Mouse (Mus musculus) left cerebral cortex, postnatal 4 days (tissue): ENCODE results near the gene Orai1. TPM values are rescaled to one million over a fixed set of nuclear protein-coding genes. Genes with fewer than 3 reads are reported as not detected.

ENCODE experiments used
- DNase-seq: peaks from one replicate; pipeline ENCODE4 v3.0.0-alpha.2; 2022
- intact Hi-C: fragments of 180-260 bp; cut with DNase I; formaldehyde crosslinking; loops from one replicate; pipeline ENCODE4 v1.15.1; 2025
- total RNA-seq, 2 experiments: library from RNA; stranded (reverse); gene quantifications; 2 replicates each; pipeline ENCODE4 v1.2.3; 2021

The Orai1 gene
- total RNA-seq, 2 experiments from 2014 or later, result 13.2 to 14.2 TPM

DNA sequence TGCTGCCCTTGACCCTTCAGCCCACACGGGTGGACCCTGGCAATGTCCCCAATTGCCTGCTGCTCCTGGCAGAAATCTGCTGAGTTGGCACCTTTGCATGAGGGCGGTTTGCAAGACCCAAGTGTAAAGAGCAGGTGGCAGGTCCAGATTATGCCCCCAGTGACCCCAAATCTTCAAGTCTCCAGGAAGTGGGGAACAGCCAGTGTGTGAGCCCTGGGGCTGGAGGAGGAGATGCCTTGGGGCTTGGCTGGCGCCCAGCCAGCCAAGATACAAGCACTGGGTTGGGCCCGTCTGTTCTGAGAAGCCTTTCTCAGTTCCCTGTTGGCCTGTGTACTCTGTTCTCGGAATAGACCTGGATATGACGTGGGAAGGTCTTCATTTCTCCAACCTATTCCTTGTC is 12.6 kb downstream of the Orai1 start:
- intact Hi-C loops, result no loop called here
- no peak for DNase-seq

DNA sequence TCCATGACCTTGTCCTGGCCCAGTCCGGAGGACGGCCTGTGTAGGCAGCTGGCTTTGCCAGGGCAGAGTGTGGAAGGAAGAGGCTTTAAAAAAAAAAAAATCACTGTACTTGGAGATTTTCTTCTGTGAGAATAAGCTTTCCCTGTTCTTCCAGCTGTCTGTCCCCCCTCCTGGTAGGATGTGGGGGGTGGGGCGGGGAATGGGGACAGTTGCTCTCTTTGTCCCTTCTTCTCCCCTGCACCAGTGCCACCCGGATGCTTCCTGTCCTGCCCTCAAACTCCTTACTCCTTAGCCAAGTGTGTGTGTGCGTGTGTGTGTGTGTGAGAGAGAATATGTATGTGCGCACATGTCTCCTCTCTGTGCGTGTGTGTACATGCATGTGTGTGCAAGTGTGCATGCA is 14.9 kb downstream of the Orai1 start:
- intact Hi-C loops, result no loop called here

DNA sequence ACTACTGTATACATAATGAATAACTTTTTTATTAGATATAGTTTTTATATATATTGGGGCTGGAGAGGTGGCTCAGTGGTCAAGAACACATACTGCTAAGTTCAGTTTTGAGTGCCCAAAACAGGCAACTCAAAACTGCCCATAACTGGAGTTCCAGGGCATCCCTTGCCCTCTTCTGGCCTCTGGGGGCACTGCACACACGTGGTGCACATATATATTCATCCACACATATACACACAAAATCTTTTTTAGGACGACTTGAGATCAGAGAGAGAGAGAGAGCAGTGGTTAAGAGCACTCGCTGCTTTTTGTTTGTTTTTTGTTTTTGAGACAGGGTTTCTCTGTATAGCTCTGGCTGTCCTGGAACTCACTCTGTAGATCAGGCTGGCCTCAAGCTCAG is 16.4 kb downstream of the Orai1 start:
- intact Hi-C loops, result no loop called here
- no peak for DNase-seq

More for the DNA sequence above, 14.9 kb downstream of the Orai1 start:
- no peak for DNase-seq

DNA sequence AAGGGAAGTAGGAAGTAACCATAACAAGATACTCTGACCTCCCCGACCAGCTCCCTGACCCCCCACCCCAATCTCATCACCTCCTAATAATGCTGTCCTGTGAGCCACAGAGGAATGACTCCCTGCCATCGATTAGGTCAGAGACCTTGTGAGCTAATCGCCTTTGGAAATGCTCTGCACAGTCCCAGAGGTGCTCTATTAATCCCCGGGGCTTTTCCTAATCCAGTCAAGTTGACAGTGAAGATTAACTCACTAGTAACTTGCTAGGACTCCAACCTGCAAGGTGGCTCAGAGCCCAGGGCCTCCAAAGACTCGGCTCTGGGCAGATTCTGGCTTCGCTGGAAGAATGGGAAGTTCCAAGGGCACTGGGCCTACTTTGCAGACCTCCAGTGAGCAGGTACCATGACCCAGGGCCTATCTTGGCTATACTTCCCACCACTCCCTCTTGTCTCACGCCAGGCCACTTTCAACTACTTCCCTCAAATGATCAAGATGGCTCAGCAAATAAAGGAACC is 18.8 kb downstream of the Orai1 start:
- intact Hi-C loops, result no loop called here
- no peak for DNase-seq

DNA sequence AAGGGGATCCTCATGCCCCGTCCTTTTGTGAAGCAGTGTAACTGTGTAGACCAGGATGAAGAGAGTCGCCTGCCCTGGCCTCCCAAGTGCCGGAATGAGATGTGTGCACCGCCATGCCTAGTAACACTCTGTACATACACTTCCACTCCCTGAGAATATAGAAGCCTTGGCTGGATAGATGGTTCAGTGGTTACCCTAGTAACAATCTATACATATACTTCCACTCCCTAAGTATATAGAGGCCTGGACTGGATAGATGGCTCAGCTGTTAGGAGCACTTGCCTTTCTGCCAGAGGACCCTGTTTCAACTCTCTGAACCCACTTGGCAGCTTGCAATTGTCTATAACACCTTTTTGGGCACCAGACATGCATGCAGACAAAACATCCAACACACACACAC is 20.2 kb downstream of the Orai1 start:
- intact Hi-C loops, result no loop called here
- no peak for DNase-seq

DNA sequence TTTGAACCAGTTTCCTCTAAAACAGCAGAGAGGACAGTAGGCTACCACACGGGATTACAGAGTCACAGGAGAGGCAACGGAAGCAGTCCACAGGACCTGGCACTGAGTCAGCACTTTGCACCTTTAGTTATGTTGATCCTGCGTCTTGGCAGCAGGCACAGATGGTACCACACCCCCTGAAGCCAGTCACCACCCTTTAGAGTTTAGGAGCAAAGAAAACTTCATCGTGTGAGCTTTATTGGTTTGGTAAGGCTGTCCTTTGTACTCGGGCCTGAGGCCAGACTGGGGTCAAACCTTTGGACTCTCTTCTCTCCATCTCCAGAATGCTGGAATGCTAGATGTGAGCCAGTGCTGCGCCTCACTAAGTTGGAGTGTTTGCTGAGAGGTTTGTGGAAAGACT is 20.7 kb downstream of the Orai1 start:
- intact Hi-C loops, result no loop called here
- DNase-seq, result no peak

DNA sequence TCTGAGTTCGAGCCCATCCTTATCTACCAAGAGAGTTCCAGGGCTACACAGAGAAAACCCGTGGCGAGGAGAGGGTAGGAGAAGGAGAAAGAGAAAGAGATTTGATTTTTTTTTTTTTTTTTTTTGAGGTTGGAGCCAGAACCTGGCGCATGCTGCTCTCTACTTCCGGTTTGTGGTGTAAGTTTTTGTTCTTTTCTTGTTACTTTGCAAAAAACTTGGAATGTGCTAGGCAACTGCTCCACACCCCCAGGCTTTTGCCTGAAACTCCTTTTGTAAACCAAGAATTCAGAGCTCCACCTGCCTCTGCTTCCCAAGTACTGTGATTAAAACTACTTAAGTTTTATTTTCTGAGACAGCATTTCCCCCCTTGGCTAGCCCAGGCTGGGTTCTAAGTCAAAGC is 23.2 kb downstream of the Orai1 start:
- intact Hi-C loops, result no loop called here
- DNase-seq, result no peak

DNA sequence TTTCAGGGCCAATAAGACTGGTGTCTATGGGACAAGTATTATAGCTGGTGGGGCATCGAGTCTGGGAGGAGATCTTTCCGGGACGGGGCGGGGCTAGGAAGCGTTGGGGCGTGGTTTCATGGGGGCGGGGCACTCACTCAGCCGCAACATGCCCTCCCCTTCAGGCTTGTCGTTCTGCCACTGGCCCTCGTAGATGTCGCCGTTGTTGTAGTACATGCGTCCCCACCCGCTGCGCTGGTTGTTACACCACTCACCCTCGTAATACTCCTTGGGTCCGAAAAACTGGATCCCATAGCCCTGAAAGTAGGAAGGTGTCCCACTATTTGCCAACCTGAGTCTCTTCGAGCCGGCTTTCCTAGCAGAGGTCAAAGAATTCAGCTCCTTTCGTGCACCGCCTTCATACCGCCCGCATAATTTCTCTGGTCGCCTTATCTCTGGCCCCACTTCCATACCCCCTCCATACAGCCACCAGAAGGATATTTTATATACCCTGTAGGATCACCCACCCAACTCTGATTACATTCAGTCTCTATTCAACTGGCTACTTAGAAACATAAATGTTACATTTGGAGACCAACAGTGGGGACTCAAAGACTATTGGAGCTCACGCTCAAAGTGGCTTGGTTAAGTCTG is 24.4 kb downstream of the Orai1 start:
- peak; percentile 48 for DNase-seq
- intact Hi-C loops, result no loop called here

DNA sequence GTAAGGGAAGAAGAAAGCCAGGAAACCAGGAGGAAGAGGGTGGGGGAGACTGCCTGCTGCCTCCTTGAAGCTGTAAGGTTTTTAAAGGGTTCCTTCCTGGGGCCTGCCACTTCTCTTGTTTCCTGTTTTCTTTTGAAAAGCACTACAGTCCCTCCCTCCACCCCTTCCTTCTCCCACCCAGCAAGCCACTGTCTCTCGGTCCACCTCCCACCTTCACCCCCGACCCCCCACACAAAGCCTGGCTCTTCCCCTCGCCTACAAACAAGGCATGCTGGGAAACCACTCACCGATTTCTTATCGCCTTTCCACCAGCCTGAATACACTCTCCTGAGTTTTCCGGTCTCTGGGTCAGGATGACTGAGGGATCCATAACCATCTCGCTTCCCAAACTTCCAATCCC is 25.9 kb downstream of the Orai1 start:
- DNase-seq, result no peak
- intact Hi-C loops, result loop anchor here (10.0 kb wide), 1 partner anchor 66 kb away; no protein-coding TSS in a partner anchor

DNA sequence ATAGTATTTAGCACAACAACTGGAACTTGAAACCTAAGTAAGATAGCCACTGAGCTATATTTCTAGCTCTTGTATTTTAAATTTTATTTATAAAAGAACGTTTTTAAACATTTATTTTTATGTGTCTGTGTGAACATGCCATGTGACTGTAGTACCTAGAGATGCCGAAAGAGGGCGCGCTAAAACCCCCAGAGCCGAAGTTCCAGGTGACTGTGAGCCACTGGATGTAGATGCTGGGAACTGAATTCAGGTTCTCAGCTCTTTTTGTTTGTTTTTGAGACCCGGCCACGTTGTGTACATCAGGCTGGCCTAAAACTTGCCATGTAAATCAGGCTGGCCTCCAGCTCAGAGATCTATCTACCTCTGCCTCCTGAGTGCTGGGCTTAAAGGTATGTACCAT is 29.0 kb downstream of the Orai1 start:
- peak; percentile 22 for DNase-seq
- intact Hi-C loops, result loop anchor here (10.0 kb wide), 1 partner anchor 69 kb away; no protein-coding TSS in a partner anchor

DNA sequence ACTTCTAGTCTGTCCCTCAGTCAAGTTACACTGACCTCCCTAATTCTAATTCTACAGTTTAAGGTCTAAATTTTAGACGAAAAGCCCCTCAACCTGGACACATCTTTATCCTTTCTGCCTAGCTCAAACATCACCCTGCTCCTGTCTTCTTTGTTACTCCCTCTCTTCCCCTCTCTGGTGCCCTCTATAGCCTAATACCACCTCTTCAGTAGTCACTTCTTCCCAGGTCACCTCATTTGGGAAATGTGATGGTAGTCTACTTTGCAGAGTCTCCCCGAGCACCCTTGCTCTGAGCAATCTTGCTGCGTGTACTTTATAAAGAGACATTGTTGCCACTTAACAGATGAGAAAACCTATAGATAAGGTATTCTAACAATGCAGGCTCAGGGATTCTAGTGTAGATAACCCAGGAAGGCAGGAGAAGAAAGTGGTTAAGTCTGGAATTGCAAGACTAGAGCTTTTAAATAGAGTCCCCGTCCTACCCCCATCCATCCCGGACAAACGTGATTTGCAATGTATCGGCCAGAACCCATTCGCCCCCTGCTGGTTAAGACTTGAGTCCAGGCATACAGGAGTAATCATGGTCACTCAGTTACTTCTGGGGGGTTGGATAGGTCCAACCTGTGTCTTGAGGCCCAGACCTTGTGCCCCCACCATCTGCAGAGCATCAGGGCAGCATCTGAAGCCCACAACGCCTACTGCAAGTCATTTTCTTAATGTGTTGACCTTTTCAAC is 30.9 kb downstream of the Orai1 start:
- peak; percentile 66 for DNase-seq
- intact Hi-C loops, result loop anchor here (10.0 kb wide), 1 partner anchor 71 kb away; no protein-coding TSS in a partner anchor

DNA sequence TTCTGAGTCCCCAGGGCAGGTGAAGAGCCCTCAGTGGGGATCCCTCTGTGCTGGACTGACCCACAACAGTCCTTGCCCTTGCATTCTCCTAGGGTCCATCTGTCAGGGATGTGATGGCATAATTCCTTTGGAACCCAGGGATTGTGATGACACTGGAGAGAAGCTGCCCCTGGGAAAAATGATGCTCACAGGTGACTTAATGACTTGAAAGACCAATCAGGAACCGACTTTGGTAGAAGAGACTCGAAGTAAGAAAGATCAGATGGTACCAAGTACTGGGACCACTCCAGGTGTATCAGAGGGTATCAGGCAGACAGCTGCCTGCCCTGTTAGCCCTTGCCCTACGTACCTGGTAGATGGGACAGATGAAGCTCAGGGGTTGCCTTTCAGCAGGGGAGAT is 32.0 kb downstream of the Orai1 start, which contains the start of gene Morn3:
TSS of gene Morn3 (minus strand) at position 101 of the 400 bp plus-strand sequence.
- intact Hi-C loops, result loop anchor here (10.0 kb wide), 1 partner anchor 72 kb away; no protein-coding TSS in a partner anchor
- no peak for DNase-seq

DNA sequence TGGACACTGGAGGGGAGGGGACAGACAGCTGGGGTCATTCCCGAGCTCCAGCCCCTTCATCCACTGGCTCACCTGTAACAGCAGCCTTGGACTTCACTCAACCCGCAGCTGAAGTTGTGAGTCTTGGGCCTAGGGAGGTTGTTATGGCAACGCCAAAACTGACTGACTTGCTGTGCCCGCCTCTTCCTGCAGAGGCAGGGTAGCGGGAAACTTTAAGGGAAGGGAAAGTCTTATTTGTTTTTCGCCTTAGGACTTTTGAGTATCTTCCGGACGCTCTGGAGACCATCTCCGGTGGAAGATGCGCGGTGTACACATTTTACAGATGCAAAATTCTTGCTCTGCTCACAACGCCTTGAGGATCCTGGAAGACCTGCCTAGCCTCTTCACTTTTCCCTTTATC is 34.4 kb downstream of the Orai1 start:
- DNase-seq, result peak; percentile 26
- intact Hi-C loops, result loop anchor here (10.0 kb wide), 1 partner anchor 74 kb away; no protein-coding TSS in a partner anchor

DNA sequence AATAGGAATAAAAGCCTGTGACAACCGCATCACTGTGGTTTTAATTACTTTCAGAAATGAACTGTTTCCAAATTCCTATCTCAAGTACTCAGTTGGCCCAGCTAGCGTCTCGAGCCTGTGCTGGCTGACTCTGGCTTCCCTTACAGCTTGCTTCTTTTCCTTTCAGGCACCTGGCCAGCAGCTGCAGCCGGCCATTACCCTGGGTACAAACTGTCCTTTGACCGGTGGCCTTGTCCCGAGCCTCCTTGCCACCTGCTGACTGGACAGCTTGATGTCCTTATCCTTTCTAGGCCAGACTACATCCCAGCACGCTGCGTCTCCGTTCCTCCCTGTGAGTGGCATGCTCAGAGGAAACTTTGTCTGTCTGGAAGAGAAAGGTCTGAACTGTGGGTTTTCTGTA is 36.0 kb downstream of the Orai1 start:
- DNase-seq, result no peak
- intact Hi-C loops, result no loop called here

DNA sequence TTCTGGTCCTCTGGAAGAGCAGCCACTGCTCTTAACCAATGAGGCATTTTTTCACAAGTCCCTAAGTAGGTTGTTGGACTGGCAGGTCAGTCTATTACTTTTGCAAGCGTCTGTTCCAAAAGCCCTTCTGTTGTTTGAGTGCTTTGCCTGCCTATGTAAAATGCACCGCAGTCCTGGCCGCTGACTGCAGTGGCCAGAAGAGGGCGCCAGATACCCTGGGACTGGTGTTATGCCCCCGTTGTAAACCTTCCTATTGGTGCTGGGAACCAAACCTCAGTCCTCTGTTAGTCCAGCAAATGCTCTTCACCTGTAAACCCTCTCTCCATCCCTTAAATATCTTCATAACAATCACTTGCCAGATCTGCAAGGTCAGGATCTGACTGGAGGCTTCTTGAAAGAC is 36.9 kb downstream of the Orai1 start:
- intact Hi-C loops, result no loop called here
- no peak for DNase-seq

DNA sequence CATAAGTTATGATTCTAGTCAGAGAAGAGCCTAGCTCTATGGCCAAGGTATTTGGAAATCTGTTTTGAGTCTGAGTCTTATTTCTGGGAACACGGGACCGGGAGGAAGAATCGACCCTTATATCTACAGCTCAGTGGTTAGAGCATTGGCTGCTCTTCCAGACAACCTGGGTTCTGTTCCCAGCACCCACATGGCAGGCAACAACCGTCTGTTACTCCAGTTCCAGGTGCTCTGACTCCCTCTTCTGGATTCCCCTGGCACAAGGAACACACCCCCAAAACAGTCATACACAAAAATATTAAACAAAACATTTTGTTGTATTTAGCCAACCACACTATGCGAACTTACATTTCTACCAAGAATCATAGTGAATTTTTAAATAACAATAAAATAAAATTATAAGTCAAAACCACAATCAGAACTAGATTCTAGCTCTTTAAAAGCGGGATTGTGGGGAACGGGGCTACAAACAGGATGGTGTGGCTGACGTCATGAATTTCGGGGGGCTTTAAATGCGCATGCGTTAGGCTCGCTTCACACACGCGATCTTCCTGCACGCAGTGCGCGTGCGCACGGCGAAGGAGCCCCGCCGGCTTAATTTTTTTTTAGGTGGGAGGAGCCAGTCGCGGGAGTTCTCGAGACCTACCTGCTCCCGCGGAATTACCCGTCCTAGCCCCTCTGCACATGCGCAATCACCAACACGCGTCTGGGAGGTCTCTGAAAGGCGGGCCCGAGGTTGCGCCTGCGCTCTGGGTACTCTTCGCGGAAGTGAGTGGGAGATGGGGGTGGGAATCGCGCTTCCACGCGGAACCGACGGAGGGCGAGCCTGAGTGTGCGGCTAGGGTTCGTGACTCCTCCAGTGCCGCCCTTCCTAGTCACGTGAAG is 42.7 kb downstream of the Orai1 start:
- DNase-seq, result peak; percentile 100
- intact Hi-C loops, result no loop called here

DNA sequence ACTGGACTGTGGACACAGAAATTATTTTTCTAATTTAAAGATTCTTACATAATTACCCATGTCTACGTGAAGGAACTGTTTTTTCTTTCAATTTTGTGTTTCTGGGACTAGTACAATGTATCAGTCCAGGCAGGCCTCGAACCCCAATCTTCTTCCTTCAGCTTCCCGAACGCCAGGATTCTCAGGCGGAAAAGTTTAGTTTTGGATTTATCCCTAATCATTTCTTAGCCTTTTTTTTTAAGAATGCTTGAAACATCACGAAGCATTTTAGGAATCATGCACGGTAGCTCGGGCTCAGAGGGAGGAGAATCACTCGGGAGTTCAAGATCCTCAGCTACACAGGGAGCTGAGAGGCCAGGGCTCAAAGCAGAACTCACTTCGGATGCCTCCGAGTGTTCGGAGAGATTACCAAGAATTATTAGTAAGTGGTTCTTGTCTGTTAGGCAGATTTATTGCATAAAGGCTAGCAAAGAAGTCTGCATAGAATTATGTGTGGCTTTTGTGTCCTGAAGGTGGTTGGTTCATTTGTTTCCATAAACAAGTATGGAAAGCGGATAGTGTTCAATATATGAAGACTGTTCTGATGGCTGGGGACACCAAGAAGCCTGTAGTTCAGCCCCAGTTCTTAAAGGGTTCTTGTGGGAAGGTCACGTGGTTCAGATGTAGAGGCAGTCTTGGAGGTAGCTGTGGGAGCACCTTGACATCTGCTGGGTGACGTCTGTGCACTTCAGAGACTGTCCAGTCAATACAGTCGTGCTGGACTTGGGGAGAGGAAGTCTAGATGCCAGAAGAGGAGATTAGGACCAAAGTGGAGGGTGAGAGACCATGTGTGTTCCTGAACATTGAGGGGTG is 43.6 kb downstream of the Orai1 start:
- no peak for DNase-seq
- intact Hi-C loops, result no loop called here

DNA sequence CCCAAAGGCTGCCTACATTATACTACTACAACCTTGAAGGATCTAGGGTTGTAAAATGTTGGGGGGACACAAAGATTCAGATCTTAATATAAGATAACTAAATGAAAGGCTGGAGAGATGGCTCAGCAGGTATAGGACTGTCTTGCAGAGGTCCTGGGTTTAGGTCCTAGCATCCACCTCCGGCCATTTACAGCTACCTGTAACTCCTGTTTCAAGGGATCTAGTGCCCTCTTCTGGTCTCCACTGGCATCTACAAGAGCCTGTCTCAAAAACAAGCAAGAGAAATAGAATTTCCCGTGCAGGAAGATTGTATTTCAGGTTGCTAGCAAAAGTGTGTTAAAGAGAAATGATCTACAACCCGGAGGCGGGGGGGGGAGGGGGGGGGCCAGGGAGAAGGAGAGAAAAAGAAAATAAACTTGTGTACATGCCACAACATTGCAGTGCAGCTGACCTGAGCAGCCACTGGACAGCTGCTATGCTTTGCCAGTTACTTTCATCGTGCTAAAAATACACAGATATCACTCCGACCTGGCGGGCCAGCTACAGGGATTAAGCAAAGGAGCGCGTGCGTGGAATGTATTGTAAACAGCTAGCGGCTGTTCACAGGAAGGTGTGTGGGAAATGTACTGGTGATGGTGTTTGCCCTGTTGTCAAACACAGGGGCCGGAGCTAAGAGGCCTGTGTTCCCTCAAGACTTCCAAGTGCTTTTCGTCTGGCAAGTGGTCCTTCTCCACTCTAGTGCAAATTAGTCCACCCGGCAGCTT is 45.1 kb downstream of the Orai1 start:
- intact Hi-C loops, result loop anchor here (5.0 kb wide), 1 partner anchor 112 kb away; no protein-coding TSS in a partner anchor
- peak; percentile 39 for DNase-seq
